In genomic region chr11:60152339-60152738, GRCm38 (mm10) we compare ENCODE assay signal across 22 mouse cellular contexts.
"Had no signal": no experiment of that assay in that cellular context is flagged by ENCODE, and none has a peak within 500 bp of the region (broad histone marks: within the 10 kb centered on the region; RNA-seq: fewer than 3 reads in every experiment).

No protein-coding gene starts in this region.

- DNase-seq: lung, adult 18-20 months; lung, embryonic 14.5 days; lung, postnatal 10 days; lung, postnatal 4 days; midbrain, embryonic 14.5 days; retina, postnatal 1 day; right cerebral cortex, adult 18-20 months; right cerebral cortex, postnatal 25 days; right cerebral cortex, postnatal 4 days; spleen, adult 18-20 months; thymus, adult 2 months; thymus, postnatal 25 days; thymus, postnatal 4 days had no signal

- ATAC-seq: midbrain, embryonic 16.5 days had no signal

- H3K27ac ChIP-seq: midbrain, embryonic 10.5 days; midbrain, embryonic 12.5 days; neural tube, embryonic 12.5 days; neural tube, embryonic 15.5 days; stomach, embryonic 15.5 days; stomach, postnatal 0 days had no signal

- H3K36me3 ChIP-seq: stomach, embryonic 15.5 days had no signal

- H3K9ac ChIP-seq: lung, embryonic 14.5 days; midbrain, embryonic 12.5 days; neural tube, embryonic 12.5 days; neural tube, embryonic 15.5 days; stomach, embryonic 15.5 days had no signal

- H3K27me3 ChIP-seq: megakaryocyte, embryonic 14.5 days; midbrain, embryonic 12.5 days; neural tube, embryonic 12.5 days; neural tube, embryonic 15.5 days; stomach, embryonic 15.5 days had no signal

- H3K4me2 ChIP-seq: lung, embryonic 14.5 days; midbrain, embryonic 12.5 days; neural tube, embryonic 12.5 days; neural tube, embryonic 15.5 days; stomach, embryonic 15.5 days had no signal

- H3K4me3 ChIP-seq: megakaryocyte, embryonic 14.5 days; midbrain, embryonic 10.5 days; midbrain, embryonic 12.5 days; myocyte; neural tube, embryonic 12.5 days; neural tube, embryonic 15.5 days; stomach, embryonic 15.5 days had no signal

- H3K9me3 ChIP-seq: megakaryocyte, embryonic 14.5 days; midbrain, embryonic 10.5 days; midbrain, embryonic 12.5 days; neural tube, embryonic 12.5 days; neural tube, embryonic 15.5 days; stomach, embryonic 15.5 days had no signal
